Mouse (Mus musculus) erythroblast, embryonic 14.5 days (primary cell): Measurements from ENCODE around the gene C1ra.
"Not testable (repeated sequence)": the region's sequence is repeated elsewhere in the genome, so short reads cannot be mapped to it uniquely, and the experiment has no call there.

Experiments used
- GATA1 ChIP-seq: IDR thresholded peaks from 2 replicates; pipeline ENCODE4 v1.6.1; 2012; ENCODE audit warnings: low read length, inconsistent platforms, mixed read lengths
- TAL1 ChIP-seq: IDR thresholded peaks from 3 replicates; pipeline ENCODE4 v1.6.1; 2012; ENCODE audit warnings: low read length, inconsistent platforms, mixed read lengths

DNA sequence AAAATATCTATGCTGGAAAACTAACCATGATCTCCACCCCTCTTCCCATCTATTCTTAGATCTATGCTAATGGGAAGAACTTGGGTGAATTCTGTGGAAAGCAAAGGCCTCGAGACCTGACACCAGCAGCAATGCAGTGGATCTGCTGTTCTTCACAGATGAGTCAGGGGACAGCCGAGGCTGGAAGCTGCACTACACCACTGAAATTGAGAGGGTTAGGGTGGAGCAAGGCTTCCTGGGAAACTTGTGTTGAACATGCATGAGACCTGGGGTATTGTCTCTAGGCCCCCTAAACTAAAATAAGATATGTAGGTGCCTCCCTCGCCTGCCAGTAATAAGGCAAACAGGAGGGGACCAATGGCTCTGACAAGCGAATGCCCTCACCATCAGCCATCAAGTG is 49.0 kb downstream of the C1ra start:
- TF ChIP-seq GATA1, TAL1: not testable (repeated sequence)
